Mouse (Mus musculus) erythroblast, embryonic 14.5 days (primary cell): ENCODE results near the gene Gopc.

ENCODE experiments used
- GATA1 ChIP-seq: IDR thresholded peaks from 2 replicates; pipeline ENCODE4 v1.6.1; 2012; ENCODE audit warnings: low read length, inconsistent platforms, mixed read lengths
- TAL1 ChIP-seq: IDR thresholded peaks from 3 replicates; pipeline ENCODE4 v1.6.1; 2012; ENCODE audit warnings: low read length, inconsistent platforms, mixed read lengths

DNA sequence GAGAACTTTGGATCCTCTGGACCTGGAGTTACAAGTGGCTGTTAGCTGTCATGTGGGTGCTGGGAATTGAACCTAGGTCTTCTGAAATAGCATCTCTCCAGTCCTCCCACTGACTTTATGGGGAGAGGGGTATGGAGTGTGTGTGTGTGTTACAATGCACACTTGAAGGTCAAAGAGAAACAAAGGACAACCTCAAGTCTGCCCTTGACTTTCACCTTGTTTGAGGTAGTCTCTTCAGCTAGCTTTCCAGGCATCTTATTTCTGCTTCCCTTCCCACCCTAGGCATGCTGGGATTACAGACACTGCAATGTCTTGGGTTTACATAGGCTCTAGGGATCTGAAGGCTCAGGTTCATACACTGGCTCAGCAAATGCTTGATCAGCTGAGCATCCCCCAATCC is 79.7 kb downstream of the Gopc start:
- no peak for TF ChIP-seq GATA1
- no peak for TF ChIP-seq TAL1
